Mouse (Mus musculus): Measurements from ENCODE around the gene Luc7l3. TPM values are rescaled to one million over a fixed set of nuclear protein-coding genes. Genes with fewer than 3 reads are reported as not detected.
"Not testable (repeated sequence)": the region's sequence is repeated elsewhere in the genome, so short reads cannot be mapped to it uniquely, and the experiment has no call there.

Gene Luc7l3
- total RNA-seq, 2 experiments from 2014 or later: 93.5 to 132 TPM

- DNase-seq (ENCODE audit: extremely low spot score in 1 of 2, low spot score in 1 of 2): no peak
Observed at GRCm38 (mm10) chr11:94314098-94314652, 7.6 kb downstream of the Luc7l3 start.

DNA sequence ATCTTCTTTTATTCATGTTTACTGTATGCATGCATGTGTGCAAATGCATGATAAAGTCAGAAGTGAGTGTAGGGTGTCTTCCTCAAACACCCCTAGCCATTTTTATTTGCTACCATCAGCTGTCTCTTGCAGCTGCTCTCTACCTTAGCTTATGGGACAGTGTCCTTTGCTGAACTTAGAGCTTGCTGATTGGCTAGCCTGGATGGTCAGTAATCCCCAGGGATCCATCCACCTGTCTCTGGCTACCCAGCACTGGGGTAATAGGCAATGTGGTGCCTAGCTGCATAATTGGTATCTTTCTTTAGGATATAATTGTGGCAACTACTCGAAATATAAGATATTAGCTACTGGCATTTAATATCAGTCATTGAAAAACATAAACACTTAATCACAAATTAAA is 9.1 kb downstream of the Luc7l3 start:
- no peak for DNase-seq (ENCODE audit: extremely low spot score in 1 of 2, low spot score in 1 of 2)

DNA sequence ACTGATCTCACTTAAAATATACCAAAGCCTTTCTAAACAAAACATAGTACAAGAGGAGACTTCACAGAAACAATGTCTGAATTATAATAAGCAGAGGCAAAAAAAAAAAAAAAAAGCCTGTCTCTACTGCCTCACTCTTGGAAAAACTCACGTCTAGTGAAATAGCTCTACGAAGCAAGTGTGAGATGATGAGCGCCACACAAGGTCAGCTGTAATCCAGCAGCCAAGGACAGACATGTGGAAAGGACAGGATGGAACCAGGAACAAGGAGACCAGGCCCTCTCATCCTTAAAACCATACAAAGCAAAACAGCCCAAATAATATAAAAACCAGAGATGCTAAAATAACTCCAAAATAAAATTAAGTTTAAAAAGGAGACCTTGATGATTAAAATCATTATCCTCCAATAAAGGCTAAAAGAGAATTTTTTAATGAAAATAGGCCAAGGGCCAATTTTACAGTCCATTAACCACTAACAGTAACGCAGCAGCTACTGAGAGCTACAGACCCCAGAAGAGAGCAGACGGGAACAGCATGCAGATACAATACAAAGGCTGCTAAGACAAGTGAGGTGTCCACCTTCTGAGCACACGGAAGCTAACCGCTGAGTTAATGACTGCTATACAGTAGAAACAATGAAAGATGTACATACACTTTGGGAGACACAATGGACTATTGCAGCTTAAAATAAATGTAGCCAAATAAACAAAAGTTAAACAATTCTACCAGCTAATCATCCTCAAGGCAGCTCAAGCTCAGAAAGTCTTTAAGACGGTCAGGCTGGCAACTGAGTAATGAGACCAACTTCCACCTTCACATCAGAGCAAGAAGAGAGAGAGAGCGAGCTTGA is 26.6 kb downstream of the Luc7l3 start:
- DNase-seq (ENCODE audit: extremely low spot score in 1 of 2, low spot score in 1 of 2): no peak

GRCm38 (mm10) chr11:94290062-94290740 is 31.6 kb downstream of the Luc7l3 start:
- no peak for DNase-seq (ENCODE audit: extremely low spot score in 1 of 2, low spot score in 1 of 2)

- no peak for DNase-seq (ENCODE audit: extremely low spot score in 1 of 2, low spot score in 1 of 2)
Observed at GRCm38 (mm10) chr11:94287105-94287504, 34.7 kb downstream of the Luc7l3 start.

DNA sequence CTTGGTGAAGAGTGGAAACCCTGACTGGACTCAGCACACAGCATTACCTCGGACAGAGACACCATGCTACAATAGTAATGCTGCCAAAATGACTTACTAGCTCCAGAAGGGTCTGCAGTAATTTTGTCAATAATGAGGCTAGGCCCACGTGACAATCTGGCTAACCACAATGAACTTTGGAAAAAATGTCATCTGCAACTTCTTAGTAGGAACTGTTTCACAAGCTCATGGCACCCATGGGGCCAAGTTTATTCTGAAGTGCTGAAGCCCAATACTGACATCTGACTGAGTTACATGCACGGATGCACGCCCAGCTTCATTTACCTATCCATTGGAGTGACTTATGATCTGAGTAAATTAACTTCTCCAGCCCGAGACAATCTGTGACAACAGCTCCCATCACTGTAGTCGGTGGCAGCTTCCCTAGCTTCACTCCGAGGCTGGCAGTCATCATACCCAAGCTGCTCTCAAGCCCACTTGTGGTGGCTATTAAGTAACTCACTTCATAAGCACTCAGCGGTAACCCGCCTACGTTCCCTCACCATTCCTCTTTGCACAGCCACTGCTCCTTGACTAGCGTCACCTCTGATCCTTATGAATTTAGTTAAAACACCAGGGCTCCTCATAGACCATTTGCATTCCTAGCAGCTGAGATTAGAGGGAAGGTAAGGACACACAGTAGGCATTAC is 35.8 kb downstream of the Luc7l3 start:
- no peak for DNase-seq (ENCODE audit: extremely low spot score in 1 of 2, low spot score in 1 of 2)

- DNase-seq (ENCODE audit: extremely low spot score in 1 of 2, low spot score in 1 of 2): no peak
Observed at GRCm38 (mm10) chr11:94283536-94284099, 38.2 kb downstream of the Luc7l3 start.

DNA sequence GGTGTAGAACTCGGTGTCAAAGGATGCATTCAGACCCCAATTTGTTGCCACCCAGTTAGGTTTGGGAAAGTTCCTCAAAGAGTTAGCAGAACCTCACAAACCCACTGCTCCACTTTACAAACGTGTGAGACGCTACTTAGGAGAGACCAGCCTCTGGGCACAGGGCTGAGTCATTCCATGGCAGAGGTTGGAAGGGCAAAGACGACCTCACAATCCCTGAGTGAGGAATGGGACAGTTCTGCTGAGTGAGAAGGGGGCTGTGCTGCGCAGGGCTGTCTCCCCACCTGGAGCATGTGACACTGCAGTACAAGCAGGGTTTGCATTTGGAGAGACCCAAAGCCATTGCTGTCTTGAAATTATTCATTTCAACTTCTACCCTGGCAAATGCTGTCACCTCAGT is 39.5 kb downstream of the Luc7l3 start:
- DNase-seq (ENCODE audit: extremely low spot score in 1 of 2, low spot score in 1 of 2): no peak

DNA sequence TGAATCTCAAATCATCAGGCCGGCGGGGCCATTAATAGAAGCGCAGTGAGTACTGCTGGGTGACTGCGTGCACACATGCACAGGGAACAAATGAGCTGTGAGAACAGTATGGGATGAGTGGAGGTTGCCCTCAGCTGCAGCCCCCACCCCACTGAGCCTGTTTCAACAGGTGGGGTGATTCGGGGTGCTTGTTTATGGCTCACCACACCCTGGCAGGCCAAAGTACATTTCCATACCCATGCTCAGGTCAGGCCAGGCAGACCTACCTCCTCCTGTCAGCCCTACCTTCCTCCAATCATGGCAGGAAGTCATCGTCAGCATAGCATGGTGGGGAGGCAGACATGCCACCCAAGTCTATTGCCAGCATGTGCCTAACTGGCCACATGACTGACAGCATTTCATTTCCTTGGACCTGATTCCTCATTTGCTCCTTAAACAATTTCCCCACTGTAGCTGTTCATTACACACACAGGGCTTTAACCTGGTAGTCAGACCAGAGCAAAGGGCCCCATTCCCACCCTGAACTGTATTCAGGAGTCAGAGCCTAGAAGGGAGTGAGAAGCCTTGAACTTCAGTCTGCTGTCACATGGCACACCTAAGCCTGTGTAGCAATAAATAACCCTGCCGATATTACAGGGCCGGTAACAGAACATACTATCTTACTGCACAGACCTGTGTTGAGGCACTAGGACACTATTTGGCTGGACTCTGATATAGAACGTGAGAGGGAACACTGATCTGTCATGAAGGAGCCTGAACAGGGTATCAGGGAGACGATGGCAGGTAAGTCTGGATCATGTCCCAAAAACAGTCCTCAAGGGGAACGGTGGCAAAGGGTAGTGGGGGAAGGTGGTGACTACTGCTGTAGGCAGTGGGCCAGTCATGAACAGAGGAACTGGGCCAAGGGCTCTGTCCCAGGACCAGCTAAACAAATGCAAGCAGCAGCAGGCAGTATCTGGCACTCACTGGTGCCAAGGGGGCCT is 40.3 kb downstream of the Luc7l3 start, which contains the start of gene Gm21885:
Gm21885 (plus strand) TSS at position 675 of the 983 bp plus-strand sequence.
- no peak for DNase-seq (ENCODE audit: extremely low spot score in 1 of 2, low spot score in 1 of 2)

- DNase-seq (ENCODE audit: extremely low spot score in 1 of 2, low spot score in 1 of 2): peak; percentile 75 to 92
Observed at GRCm38 (mm10) chr11:94276869-94277337, 44.9 kb downstream of the Luc7l3 start.

DNA sequence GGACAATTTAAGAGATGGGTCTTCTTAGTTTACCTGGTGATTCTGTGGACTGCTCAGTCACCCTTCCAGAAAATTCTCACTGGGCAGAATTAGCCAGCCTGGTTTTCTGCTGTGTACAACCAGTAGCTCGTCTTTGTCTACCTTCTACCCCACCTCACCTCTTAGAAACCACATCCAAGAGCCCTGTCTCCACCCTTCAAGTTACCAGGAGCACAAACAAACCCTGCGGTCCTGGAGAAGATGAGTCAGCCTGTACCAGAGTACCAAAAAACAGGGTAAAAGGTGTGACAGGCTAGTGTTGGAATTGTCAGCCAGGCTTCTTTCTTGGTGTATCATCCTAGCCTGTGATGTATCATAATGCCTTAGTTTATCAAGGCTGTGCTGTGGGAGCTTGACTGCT is 46.1 kb downstream of the Luc7l3 start:
- no peak for DNase-seq (ENCODE audit: extremely low spot score in 1 of 2, low spot score in 1 of 2)

DNA sequence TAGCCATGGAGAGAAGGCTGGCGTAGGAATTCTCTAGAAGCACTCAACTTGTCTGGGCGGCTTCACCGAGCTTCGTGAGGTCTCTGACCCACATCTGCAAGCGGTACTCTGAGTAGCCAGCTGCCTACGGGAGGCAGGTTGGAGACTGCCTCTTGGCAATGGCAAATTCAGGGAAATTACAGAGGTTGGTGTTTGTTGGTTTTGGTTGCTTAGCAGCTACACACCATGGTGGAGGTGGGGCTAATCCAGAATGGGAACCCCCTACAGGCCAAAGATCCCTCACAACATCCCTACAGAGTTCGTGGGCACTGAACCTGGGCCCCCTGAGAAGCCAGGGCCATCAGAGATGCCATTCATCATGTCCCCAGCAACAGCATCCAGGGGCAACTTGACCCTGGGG is 46.6 kb downstream of the Luc7l3 start:
- no peak for DNase-seq (ENCODE audit: extremely low spot score in 1 of 2, low spot score in 1 of 2)

GRCm38 (mm10) chr11:94274206-94274867 is 47.5 kb downstream of the Luc7l3 start:
- no peak for DNase-seq (ENCODE audit: extremely low spot score in 1 of 2, low spot score in 1 of 2)

DNA sequence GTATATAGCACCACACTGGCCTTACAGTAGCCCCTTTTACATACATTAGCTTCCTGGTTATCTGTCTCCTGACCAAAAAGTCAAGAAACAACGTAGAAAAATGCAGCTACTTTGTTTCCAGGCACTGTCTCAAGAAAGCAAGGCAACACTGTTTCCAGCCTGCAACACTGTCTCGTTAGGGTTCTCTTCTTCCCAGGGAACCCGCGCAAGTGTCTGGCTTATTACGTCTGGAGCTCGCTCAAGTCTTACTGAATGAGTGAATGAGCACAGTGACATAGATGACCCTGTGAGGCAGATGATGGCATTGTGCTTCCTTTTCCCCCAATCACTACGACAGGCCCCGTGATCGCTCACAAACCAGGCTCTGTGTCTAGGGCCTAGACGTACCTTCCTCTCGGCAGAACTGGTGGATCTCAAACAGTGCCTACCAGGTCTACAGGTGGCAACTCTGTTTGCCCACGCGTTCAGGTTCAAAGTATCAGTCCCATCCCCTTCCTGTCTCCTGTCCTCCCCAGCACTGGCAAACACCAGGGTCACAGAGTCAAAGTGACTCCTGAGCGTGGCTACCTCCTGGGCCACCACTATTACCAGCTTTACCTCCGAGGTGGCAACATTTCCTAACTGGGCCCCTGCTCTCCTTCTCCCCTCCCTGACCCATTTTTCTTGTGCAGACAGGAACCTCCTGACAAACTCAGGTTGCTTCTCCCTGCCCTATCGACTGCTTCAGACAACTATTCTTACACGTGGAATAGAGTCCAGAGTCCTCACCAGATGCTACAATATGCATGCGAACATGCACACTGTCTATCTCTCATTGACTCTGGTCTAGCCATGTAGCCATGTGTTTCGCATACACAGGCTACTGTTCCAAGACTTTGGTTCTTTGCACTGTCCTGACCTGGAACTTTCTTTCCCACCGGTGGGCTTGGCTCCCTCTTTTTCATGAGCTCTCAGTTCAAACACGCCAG is 48.5 kb downstream of the Luc7l3 start:
- no peak for DNase-seq (ENCODE audit: extremely low spot score in 1 of 2, low spot score in 1 of 2)

- no peak for DNase-seq (ENCODE audit: extremely low spot score in 1 of 2, low spot score in 1 of 2)
Observed at GRCm38 (mm10) chr11:94271015-94271414, 50.8 kb downstream of the Luc7l3 start.

DNA sequence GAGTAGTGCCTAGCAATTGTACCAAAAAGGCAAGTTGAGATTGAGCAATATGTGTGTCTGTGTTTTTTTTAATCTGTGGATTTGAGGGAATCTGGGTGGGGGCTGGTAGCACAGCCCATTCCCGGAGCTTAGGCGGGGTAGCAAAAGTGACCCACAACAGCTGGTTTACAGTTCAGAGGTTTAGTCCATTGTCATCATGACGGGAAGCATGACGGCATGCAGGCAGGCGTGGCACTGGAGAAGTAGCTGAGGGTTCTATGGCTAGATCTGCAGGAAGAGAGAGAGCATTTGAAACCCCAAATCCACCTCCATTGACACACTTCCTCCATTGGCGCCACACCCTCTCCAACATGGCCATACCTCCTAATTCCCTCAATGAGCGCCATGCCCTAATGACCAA is 51.9 kb downstream of the Luc7l3 start:
- DNase-seq (ENCODE audit: extremely low spot score in 1 of 2, low spot score in 1 of 2): no peak

- no peak for DNase-seq (ENCODE audit: extremely low spot score in 1 of 2, low spot score in 1 of 2)
Observed at GRCm38 (mm10) chr11:94268761-94269160, 53.0 kb downstream of the Luc7l3 start.

DNA sequence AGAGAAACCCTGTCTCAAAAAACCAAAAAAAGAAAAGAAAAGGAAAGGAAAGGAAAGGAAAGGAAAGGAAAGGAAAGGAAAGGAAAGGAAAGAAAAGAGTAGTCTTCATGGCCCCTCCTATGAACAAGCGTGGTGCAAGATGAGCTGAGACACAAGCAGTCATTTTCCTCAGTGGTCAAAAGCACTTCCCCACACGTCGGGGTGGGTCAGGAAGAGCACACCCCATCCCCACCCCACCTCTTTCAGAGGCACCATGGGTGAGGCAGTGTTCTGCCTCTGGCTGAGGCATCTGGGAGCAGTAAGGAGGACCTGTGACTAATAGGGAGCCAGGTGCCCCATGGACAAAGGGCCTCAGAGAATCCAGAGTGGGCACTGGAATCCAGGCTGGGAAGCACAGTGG is 55.6 kb downstream of the Luc7l3 start:
- DNase-seq (ENCODE audit: extremely low spot score in 1 of 2, low spot score in 1 of 2): not testable (repeated sequence)

Data from layer of hippocampus, postnatal 25 days (tissue).